Mouse (Mus musculus) activated CD4-positive, CD25-positive, alpha-beta regulatory T cell, adult 9 weeks (primary cell): ENCODE measurements around the gene Crygs. TPM values are rescaled to one million over a fixed set of nuclear protein-coding genes. Genes with fewer than 3 reads are reported as not detected.

Experiments used
- polyA plus RNA-seq: library from polyadenylated mRNA; unstranded; fragments of 100-300 nt; shearing (Covaris generic); gene quantifications from one replicate; pipeline ENCODE4 v1.2.1, GENCODE M21; 2017

Gene Crygs
- not detected for polyA plus RNA-seq

GRCm38 (mm10) chr16:22811477-22811876, at the start of gene Crygs:
Gene Crygs (minus strand): TSS chr16:22811577.

GRCm38 (mm10) chr16:22857431-22858113, 46.2 kb upstream of the Crygs start, which contains the start of the genes Tbccd1 and Dnajb11:
Gene Tbccd1 (minus strand): TSS chr16:22857669.
Gene Dnajb11 (plus strand): TSS chr16:22857845.

Other genes starting within 250 kb of the Crygs start
- 2.9 TPM for gene Dgkg, start 154.4 kb downstream of the Crygs start, polyA plus RNA-seq
- gene Tbccd1, start 46.1 kb upstream of the Crygs start, polyA plus RNA-seq = 23.3 TPM
- gene Dnajb11, start 46.3 kb upstream of the Crygs start, polyA plus RNA-seq = 129 TPM
- not detected for gene Ahsg, start 79.7 kb upstream of the Crygs start, polyA plus RNA-seq
- not detected for gene Fetub, start 106.8 kb upstream of the Crygs start, polyA plus RNA-seq
- gene Hrg, start 139.5 kb upstream of the Crygs start, polyA plus RNA-seq = not detected
- gene Kng2, start 217.9 kb upstream of the Crygs start, polyA plus RNA-seq = not detected
- gene Kng1, start 246.3 kb upstream of the Crygs start, polyA plus RNA-seq = not detected